Mouse (Mus musculus) ES-E14 (cell line): ENCODE results near the gene Nsun7. TPM values are rescaled to one million over a fixed set of nuclear protein-coding genes. Genes with fewer than 3 reads are reported as not detected.
"Not testable (repeated sequence)": the region's sequence is repeated elsewhere in the genome, so short reads cannot be mapped to it uniquely, and the experiment has no call there.

ENCODE experiments used
- DNase-seq: peaks from one replicate; pipeline ENCODE4 v3.0.0-alpha.2; 2013; ENCODE audit warnings: low read depth, low spot score
- H3K27ac ChIP-seq: 2 replicates; pipeline ENCODE4 v1.5.1; 2012; ENCODE audit warnings: low read depth, mild to moderate bottlenecking, low read length, moderate library complexity, mixed read lengths; ENCODE audit not compliant: poor library complexity, insufficient read depth, severe bottlenecking
- H3K36me3 ChIP-seq: 2 replicates; pipeline ENCODE4 v1.6.1; 2012; ENCODE audit warnings: mild to moderate bottlenecking, low read length, moderate library complexity, mixed read lengths; ENCODE audit not compliant: control insufficient read depth, poor library complexity, insufficient read depth, severe bottlenecking
- H3K4me1 ChIP-seq, 2 experiments: fragments of 150-350 bp in 1 of 2; sonication (generic) in 1 of 2; 2 replicates each; pipeline ENCODE4 v1.6.1; 2012; ENCODE audit warnings: low read length in 2 of 2, mild to moderate bottlenecking in 1 of 2, mixed read lengths in 1 of 2; ENCODE audit not compliant: control insufficient read depth in 2 of 2, insufficient read depth in 2 of 2, poor library complexity in 1 of 2
- H3K4me3 ChIP-seq, 2 experiments: fragments of 150-350 bp in 1 of 2; sonication (generic) in 1 of 2; 2 replicates each; pipeline ENCODE4 v1.5.1; 2012; ENCODE audit warnings: low read length in 2 of 2, low read depth in 1 of 2, mild to moderate bottlenecking in 1 of 2, mixed read lengths in 1 of 2; ENCODE audit not compliant: insufficient read depth in 1 of 2, poor library complexity in 1 of 2, severe bottlenecking in 1 of 2
- H3K9ac ChIP-seq: 2 replicates; pipeline ENCODE4 v1.6.1; 2012; ENCODE audit warnings: low read depth, mild to moderate bottlenecking, low read length, mixed read lengths; ENCODE audit not compliant: poor library complexity, insufficient read depth, severe bottlenecking
- H3K9me3 ChIP-seq: fragments of 150-350 bp; sonication (generic); 2 replicates; pipeline ENCODE4 v1.6.1; 2012; ENCODE audit warnings: low read depth, mild to moderate bottlenecking, low read length; ENCODE audit not compliant: control insufficient read depth, insufficient read depth
- CHD2 ChIP-seq: IDR thresholded peaks from 2 replicates; pipeline ENCODE4 v1.6.1; 2014; ENCODE audit warnings: mild to moderate bottlenecking, low read depth, low read length, inconsistent platforms
- HCFC1 ChIP-seq: IDR thresholded peaks from 2 replicates; pipeline ENCODE4 v1.6.1; 2012; ENCODE audit warnings: low read length, inconsistent platforms, borderline replicate concordance; ENCODE audit not compliant: insufficient read depth
- MAFK ChIP-seq: IDR thresholded peaks from 2 replicates; pipeline ENCODE4 v1.6.1; 2014; ENCODE audit warnings: mild to moderate bottlenecking, low read depth, low read length, inconsistent platforms; ENCODE audit not compliant: insufficient read depth
- ZC3H11A ChIP-seq: IDR thresholded peaks from 2 replicates; pipeline ENCODE4 v1.6.1; 2012; ENCODE audit warnings: low read depth, mild to moderate bottlenecking, inconsistent platforms, low read length, borderline replicate concordance
- ZNF384 ChIP-seq: IDR thresholded peaks from 2 replicates; pipeline ENCODE4 v1.6.1; 2012; ENCODE audit warnings: low read depth, low read length, inconsistent platforms
- in situ Hi-C, 2 experiments: fragments of 600-800 bp; cut with MboI; formaldehyde crosslinking; loops; one replicate each; pipeline ENCODE4 v1.15.1; 2025; ENCODE audit warnings: low sequenced_read_pairs in 2 of 2, inconsistent platforms in 1 of 2; ENCODE audit not compliant: unreplicated experiment in 2 of 2
- total RNA-seq: library from RNA; depleted of rRNA; stranded (reverse); fragments of 300-350 nt; gene quantifications from 2 replicates; pipeline ENCODE4 v1.2.3, GENCODE M21; 2012

Gene Nsun7
- total RNA-seq, 1 experiment, result 0.04 TPM

- no peak overlapping the region for H3K27ac ChIP-seq
- H3K4me1 ChIP-seq, result no peaks in the 10 kb centered on the region
- H3K4me3 ChIP-seq, result no peak overlapping the region
- H3K36me3 ChIP-seq, result no peaks in the 10 kb centered on the region
- H3K9me3 ChIP-seq, result no peaks in the 10 kb centered on the region
- in situ Hi-C loops, result no loop called here
- H3K9ac ChIP-seq, result no peak overlapping the region
- no peak for DNase-seq
- no peak for TF ChIP-seq CHD2
- no peak for TF ChIP-seq ZC3H11A
- TF ChIP-seq MAFK, result no peak
- no peak for TF ChIP-seq HCFC1
- TF ChIP-seq ZNF384, result no peak
Measured at GRCm38 (mm10) chr5:66255044-66255443, 4.7 kb upstream of the Nsun7 start.

GRCm38 (mm10) chr5:66259000-66259399 lies 697 bp upstream of the Nsun7 start:
- TF ChIP-seq ZNF384, result no peak
- Histone ChIP-seq H3K27ac (no peak overlapping the region), H3K9me3 (no peaks in the 10 kb centered on the region), H3K36me3 (no peaks in the 10 kb centered on the region), H3K4me1 (no peaks in the 10 kb centered on the region), H3K9ac (no peak overlapping the region), H3K4me3 (no peak overlapping the region)
- in situ Hi-C loops, result no loop called here
- no peak for DNase-seq

GRCm38 (mm10) chr5:66259431-66259755 lies 304 bp upstream of the Nsun7 start:
- Histone ChIP-seq H3K9ac (peak overlapping the region; percentile 69; the same call in 1 of the 2 replicates), H3K4me3 (peak overlapping the region; percentile 74 to 85; a peak in 3 of 4 replicates)
- H3K27ac ChIP-seq, H3K4me1 ChIP-seq, H3K36me3 ChIP-seq, in situ Hi-C loops, DNase-seq, H3K9me3 ChIP-seq: not testable (repeated sequence)

GRCm38 (mm10) chr5:66262475-66262874 lies 2.8 kb downstream of the Nsun7 start:
- Histone ChIP-seq H3K27ac (no peak overlapping the region), H3K36me3 (no peaks in the 10 kb centered on the region), H3K4me3 (no peak overlapping the region), H3K9ac (no peak overlapping the region), H3K4me1 (no peaks in the 10 kb centered on the region), H3K9me3 (no peaks in the 10 kb centered on the region)
- no peak for TF ChIP-seq HCFC1
- no peak for TF ChIP-seq ZNF384
- no peak for TF ChIP-seq CHD2
- TF ChIP-seq ZC3H11A, result no peak
- no peak for TF ChIP-seq MAFK
- in situ Hi-C loops, result no loop called here
- no peak for DNase-seq

GRCm38 (mm10) chr5:66263398-66263797 lies 3.7 kb downstream of the Nsun7 start:
- no peak for TF ChIP-seq CHD2
- TF ChIP-seq MAFK, result no peak
- peak; percentile 90 for TF ChIP-seq ZC3H11A
- no peaks in the 10 kb centered on the region for H3K4me1 ChIP-seq
- no peak overlapping the region for H3K9ac ChIP-seq
- in situ Hi-C loops, result no loop called here
- H3K9me3 ChIP-seq, result no peaks in the 10 kb centered on the region
- no peaks in the 10 kb centered on the region for H3K36me3 ChIP-seq
- H3K4me3 ChIP-seq, result no peak overlapping the region
- no peak overlapping the region for H3K27ac ChIP-seq
- DNase-seq, result peak; percentile 47
